Mouse (Mus musculus) spleen, postnatal 10 days (tissue): Measurements from ENCODE around the gene Fbxo10.
"Not testable (repeated sequence)": the region's sequence is repeated elsewhere in the genome, so short reads cannot be mapped to it uniquely, and the experiment has no call there.

Source experiments
- DNase-seq, 2 experiments: peaks; one replicate each; pipeline ENCODE4 v3.0.0; 2021 to 2022; ENCODE audit warnings: low spot score in 2 of 2

The Fbxo10 gene

GRCm38 (mm10) chr4:45084021-45084894, at the start of gene Fbxo10:
Gene Fbxo10 (minus strand): TSS chr4:45084604.
- DNase-seq: peak; percentile 89 to 96

DNA sequence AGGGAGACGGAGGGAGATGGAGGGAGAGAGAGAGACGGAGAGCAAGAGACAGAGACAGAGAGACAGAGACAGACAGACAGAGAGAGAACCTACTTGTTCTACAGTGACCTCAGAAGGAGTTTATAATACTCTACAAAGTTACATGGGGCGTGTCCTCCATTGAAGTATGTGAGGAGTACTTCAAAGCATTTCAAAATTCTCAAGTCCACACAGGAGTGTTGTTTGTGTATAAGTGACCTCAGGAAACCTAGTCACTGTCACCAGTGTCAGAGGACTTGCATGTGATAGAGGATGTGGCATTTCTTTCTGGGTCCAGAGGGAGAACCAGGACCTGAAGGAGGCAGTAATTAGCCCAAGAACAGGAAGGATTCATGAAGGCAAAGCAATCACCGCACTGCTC, 46.6 kb upstream of the Fbxo10 start:
- no peak for DNase-seq

- no peak for DNase-seq
Observed at GRCm38 (mm10) chr4:45121311-45121710, 36.9 kb upstream of the Fbxo10 start.

- DNase-seq: no peak
Observed at GRCm38 (mm10) chr4:45108456-45109110, 24.2 kb upstream of the Fbxo10 start.

GRCm38 (mm10) chr4:45107601-45108277, 23.3 kb upstream of the Fbxo10 start, which contains the start of gene Tomm5:
Gene Tomm5 (minus strand): TSS chr4:45108114.
- DNase-seq: peak; percentile 59 to 83

GRCm38 (mm10) chr4:45107066-45107465, 22.7 kb upstream of the Fbxo10 start:
- DNase-seq: no peak

DNA sequence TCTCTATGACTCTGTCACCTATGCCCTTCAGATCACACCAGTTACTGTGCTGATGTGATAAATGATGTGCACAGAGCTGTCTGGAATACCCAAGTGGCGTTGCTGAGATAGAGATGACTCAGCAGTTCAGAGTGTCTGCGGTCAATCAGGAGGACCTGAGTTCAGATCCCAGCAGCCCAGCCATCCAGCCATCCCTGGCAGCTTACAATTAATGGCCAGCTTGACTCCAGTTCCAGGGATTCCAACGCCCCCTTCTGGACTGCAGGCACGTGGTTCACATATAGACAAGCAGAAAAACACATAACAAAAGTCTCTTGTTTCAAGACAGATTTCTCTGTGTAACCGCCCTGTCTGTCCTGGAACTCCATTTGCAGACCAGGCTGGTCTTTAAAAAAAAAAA, 22.0 kb upstream of the Fbxo10 start:
- no peak for DNase-seq

DNA sequence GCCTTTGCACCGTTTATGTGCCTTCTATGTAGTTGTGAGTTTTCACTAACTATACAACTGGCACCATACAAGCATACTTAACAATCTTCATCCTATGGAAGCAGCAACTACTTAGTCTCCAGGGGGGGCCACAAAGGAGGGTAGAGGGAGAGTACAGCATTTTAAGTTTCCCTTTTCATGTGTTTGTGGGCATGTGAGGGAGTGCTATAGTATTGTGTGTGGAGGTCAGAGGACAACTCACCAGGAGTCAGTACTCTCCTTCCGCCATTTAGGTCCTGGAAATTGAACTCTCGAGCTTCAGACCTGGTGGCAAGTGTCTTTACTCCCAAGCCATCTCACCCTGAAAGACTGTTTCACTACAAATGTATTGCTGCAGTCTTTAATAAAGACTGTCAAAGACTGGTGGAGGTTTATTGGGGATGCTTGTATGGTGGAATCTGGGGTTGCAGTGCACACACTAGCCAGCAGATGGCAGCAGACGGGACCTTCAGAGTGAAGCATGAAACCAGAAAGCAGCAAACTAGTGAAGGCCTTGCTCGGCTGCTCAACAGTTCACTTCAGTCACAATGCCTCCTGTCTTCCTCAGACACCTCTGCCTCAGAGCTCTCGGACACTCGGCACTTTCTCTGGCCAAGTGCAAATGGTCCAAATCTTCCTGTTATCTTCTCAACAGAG, 12.9 kb upstream of the Fbxo10 start:
- peak; percentile 61 to 82 for DNase-seq

DNA sequence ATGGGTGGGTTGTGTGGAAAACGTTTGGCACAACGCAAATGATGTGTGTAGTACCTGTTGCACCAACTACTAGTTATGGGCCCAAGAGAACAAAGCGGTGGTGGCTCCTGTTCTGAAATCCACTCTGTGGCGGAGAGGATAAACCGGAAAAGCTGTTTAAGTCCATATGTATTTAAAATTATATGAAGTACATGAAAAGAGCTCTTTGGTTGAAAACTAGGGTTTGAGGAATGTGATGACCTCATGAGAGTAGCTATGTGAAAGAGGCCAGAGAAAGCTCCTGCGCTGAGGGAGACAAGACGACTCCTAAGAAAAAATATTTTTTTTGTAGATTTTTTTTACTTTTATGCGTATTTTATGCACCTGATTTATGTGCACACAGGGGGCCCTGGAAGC, 489 bp upstream of the Fbxo10 start:
- no peak for DNase-seq

DNA sequence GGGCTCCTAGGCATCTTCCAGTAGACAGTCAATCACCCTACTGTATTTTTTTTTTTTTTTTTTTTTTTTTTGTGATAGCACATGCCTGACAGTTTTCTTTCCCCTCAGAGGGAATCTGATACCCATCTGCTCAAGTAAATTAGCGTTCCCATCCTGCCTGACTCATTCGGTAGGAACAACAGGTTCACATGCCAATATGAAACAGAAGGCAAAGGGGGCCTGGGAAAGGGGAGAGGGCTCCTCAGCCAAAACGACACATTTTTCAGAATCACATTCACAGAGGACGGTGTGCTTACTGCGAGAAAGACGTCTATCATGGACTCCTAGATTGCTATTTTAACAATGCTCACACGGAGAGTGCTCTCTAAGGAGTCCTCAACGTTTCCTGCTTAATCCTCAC, 917 bp downstream of the Fbxo10 start:
- no peak for DNase-seq

DNA sequence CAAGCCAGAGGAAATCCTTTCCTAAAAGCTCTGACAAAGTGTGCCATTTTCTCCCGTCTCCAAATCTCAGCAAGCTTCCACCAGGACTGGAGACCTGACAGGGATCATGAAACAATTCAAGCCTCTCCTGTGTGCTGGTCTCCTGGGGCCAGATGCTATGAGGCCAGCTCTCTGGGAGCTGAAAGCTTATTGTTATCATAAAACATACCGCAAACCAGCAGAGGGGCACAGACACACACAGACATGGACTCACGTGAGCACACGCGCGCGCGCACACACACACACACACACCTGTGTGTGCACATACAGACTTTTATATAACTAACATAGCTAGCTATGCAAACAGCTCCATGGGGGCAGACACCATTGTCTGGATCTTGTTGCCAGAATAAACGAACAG, 1.5 kb downstream of the Fbxo10 start:
- no peak for DNase-seq

- not testable (repeated sequence) for DNase-seq
Observed at GRCm38 (mm10) chr4:45081041-45081440, 3.4 kb downstream of the Fbxo10 start.

GRCm38 (mm10) chr4:45073544-45073943, 10.9 kb downstream of the Fbxo10 start:
- DNase-seq: no peak

- DNase-seq: no peak
Observed at GRCm38 (mm10) chr4:45072261-45072973, 12.0 kb downstream of the Fbxo10 start.

GRCm38 (mm10) chr4:45067742-45068141, 16.7 kb downstream of the Fbxo10 start:
- peak in 1 of 2 experiments; percentile 39 for DNase-seq

GRCm38 (mm10) chr4:45066036-45066730, 18.2 kb downstream of the Fbxo10 start:
- no peak for DNase-seq

DNA sequence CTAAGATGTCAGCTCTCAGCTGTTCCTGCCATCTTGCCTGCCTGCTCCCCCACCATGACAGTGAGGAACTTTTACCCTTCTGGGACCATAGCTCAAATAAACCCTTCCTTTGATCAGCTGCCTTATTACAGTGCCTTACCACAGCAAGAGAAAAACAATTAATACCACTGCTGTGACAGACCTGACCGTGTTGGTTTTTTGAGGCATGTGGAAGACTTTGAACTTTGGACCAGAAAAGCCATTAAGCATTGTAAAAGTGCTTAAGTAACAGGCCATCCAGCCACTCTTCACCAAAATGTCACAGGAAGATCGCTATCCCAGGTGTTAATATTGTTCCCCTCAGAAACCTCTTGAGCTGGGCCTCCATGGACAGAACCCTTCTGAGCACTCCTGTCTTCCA, 19.8 kb downstream of the Fbxo10 start:
- DNase-seq: no peak

GRCm38 (mm10) chr4:45063836-45064235, 20.6 kb downstream of the Fbxo10 start:
- not testable (repeated sequence) for DNase-seq

DNA sequence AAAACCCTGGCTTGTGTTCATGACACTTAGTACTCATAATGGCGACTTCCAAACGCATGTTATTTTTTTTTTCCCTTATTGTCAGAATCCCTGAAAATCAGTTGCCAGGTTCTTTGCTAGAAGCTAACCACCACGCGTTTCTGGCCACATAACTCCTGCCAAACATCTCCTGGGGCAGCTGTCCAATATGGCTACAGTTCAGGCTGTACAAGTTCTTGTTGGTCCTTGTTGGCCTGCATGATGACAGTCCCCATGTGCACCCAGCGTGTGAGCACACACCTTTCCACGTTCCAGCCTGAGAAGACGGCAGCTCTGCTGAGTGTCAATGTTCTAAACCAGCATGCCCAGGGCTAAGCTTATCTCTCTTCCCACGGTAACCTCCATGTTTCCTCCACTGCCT, 29.0 kb downstream of the Fbxo10 start:
- DNase-seq: no peak

DNA sequence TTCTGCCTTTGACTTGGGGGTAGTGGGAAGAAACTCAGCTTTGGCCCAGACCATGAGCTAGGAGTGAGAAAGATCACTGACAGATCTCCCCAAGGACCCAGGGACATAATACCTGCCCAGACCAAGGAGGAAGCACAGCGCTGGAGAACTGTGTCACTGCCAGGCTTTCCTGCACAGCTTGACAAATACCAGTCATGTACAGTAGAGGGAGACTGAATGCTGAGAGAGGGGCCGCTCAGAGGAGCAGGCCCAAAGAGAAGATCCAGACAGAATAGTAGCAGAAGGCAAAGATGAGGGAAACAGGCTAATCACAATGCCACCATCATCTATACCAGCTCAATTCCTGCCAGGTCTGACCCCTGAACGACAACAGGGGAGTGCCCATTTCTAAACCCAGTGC, 29.5 kb downstream of the Fbxo10 start:
- no peak for DNase-seq

- DNase-seq: no peak
Observed at GRCm38 (mm10) chr4:45047956-45048355, 36.4 kb downstream of the Fbxo10 start.
